Mouse (Mus musculus): ENCODE results near the gene Ank3. TPM values are rescaled to one million over a fixed set of nuclear protein-coding genes. Genes with fewer than 3 reads are reported as not detected.

The Ank3 gene
- polyA plus RNA-seq, 1 experiment: not detected

DNA sequence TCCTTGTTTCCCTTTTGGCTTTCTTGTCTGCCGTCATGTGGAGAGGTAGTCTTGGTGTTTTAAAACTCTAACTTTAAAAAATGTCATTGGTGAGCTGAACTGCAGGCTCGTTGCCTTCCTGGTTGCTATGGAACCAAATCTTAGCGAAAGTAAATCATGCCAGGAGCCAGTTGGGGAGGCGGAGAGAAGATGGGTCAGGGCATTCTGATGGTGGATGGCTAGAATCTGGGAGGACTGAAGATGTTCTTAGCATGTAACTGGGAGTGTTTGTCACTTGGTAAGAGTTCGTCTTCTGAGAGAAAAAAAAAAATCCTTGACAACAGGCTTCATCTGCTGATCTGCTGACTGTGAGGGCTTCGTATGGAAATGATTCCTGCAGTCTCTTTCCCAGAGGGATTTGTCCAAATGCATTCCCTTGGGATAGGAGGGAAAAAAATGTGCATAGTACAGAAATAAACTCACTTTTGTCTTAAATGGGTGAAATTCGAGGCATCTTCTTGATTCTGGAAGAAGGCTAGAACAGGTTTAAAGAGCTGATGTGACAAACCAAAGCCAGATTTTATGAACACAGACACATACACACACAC is 232.3 kb downstream of the Ank3 start:
- no peak for TF ChIP-seq GATA1 (IDR thresholded peaks at IDR 0.05; ENCODE audit: low read length)

DNA sequence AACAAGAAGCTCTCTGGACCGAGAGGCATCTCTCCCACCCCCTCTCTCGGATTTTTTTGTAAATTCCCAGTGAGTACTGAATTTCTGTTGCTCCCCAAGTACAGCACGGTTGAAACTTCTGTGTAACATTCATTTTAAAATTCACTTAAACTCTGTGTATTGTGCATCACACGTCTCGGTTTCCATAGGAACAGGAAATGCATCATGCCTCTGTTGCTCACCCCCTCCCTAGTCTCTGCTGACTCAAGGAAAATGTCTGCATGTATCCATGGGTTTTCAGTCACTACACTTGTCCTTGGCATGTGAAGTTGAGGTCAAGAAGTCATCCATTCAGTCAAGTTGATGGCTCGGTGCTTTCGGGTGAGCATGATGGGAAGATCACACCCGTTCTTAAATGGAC is 234.3 kb downstream of the Ank3 start:
- no peak for TF ChIP-seq GATA1 (IDR thresholded peaks at IDR 0.05; ENCODE audit: low read length)

DNA sequence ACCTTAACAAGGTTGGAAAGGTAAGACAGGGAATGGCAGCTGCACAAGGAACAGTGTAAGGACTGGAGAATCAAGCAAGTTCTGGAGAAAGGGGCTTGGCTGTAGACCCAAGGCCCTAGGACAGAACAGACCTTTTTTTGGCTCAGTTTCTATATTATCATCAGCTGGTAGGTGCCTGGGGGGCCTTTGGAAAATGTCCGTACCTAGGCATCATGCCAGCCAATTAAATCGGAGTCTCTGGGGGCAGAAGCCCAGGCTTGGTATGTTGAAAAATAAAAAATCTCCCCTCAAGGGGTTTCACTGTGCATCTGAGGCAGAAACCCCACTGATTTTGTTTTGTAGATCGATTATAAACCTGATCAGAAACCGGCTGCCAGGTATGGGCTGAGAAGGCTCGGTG is 236.3 kb downstream of the Ank3 start:
- TF ChIP-seq GATA1 (IDR thresholded peaks at IDR 0.05; ENCODE audit: low read length): no peak

DNA sequence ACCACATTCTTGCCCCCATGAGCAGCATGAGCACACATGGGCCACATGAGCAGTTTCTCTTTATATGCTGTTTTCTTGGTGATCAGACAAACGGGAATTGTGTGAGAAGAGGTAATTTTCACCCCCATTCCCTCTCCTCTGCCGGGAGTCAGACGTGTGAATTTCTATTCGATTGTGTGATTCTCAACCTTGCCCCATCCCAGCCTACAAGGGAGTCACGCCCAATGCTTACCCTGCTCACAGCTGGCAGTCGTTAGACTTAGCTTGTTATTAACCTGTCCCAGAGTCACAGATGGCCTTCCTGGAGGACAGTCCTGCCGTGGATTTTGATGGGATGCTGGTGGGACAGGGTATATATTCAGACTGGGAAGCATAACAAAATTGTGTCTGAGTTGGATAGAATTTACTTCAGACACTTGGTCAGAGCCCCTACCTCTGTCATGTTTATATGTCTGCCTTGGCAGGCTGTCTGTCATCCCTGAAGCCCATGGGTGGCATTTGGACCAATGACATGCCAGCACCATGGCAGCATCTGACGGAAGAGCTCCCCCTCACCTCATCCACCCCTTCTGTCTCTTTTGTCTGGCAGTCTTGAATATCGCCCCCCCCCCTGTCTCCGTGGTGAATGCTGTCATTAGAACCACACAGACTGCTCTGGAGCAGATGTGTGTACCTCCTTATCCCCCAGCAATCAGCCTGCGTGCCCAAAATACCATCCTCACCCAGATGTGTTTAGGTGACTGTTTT is 237.5 kb downstream of the Ank3 start:
- TF ChIP-seq GATA1 (IDR thresholded peaks at IDR 0.05; ENCODE audit: low read length): no peak

DNA sequence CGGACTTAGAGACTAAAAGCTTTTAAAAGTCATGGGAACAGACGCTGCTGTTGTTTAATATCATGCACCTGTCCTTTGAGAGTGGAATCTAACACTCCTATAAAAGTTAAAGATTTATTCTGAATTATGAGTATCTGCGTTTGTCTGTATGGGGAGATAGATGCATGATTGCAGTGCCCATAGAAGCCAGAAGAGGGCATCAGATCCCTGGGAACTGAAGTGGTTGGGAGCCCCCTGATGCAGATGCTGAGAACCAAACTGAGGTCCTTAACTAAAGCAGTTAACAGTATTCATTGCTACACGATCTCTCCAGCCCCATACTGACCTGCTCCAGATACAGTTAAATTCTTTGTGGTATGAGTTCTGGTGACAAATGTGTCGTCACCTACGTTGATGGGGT is 240.6 kb downstream of the Ank3 start:
- no peak for TF ChIP-seq GATA1 (IDR thresholded peaks at IDR 0.05; ENCODE audit: low read length)

DNA sequence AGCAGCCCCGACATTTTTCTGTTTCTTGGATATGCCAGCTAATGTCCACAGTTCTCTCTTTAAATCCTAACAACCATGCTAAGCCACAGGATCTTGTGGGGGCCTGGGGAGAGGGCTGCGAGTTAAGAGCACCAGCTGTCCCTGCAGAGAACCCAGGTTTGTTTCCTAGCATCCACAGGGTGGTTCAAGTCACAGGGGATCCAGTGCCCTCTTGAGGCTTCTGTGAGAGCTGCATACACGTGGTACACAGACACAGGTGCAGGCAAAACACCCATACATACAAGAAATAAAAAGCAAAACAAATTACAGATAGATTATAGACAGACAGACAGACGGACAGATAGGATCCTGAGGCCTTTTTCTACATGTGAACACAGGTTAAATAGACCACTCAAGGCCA is 242.0 kb downstream of the Ank3 start:
- TF ChIP-seq GATA1 (IDR thresholded peaks at IDR 0.05; ENCODE audit: low read length): no peak

DNA sequence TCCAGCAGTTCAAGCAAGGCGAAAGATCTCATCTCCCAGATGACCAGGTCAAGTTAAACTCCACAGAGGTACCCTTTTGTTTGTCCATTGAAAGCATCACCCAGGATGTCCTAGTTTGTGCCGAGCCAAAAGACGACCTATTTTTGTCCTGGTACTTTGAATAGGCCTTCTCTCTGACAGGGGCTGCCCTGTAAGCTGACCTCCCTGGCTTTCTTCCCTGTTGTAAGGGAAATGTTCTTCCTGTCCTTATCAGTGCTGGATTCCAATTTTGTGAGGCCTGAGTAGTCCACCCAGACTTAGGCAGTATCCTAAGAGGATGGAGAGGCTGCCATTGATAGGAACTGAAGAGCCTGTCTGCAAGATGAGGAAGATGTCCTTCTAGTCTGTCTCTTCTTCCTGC is 244.9 kb downstream of the Ank3 start:
- TF ChIP-seq GATA1 (IDR thresholded peaks at IDR 0.05; ENCODE audit: low read length): no peak

DNA sequence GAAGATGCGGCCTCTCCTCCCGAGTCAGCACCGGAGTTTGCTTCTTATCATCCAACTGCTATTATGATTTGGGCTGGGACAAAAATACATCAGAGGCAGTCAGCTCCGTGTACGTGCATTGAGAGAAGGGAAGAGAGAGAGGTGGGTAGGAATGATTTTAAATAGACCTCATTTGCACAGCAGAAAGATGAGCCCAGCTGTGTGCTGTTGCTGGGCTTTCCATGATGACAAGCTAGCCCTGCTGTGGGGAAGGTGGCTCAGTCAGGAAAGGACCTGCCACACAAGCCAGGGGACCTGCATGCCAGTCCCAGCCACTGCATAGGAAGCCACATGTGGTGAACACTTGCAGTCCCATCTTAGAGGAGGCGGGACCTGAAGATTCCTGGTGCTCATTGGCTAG is 245.4 kb downstream of the Ank3 start:
- TF ChIP-seq GATA1 (IDR thresholded peaks at IDR 0.05; ENCODE audit: low read length): no peak

DNA sequence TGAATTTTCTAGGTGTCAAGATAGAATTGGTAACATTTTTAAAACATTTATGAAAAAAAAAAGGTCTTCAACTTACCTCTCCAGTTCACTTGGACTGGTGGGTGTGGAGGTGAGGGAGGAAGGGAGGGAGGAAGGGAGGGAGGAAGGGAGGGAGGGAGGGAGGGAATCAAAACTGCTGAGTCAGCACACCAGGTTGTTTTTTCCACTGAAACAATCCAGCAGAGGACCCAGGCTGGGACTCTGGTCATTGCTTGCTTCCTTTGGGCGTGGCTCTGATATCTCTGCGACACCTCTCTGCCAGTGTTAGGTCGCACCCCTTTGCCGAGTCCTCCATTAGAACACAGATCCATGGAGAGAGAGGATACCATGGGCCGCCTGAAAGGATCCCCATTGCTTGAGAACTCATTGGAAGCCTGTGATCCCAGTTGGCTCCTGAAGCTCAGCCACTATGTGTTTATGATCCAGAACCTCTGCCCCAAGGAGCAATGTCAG is 246.8 kb downstream of the Ank3 start:
- TF ChIP-seq GATA1 (IDR thresholded peaks at IDR 0.05; ENCODE audit: low read length): no peak

DNA sequence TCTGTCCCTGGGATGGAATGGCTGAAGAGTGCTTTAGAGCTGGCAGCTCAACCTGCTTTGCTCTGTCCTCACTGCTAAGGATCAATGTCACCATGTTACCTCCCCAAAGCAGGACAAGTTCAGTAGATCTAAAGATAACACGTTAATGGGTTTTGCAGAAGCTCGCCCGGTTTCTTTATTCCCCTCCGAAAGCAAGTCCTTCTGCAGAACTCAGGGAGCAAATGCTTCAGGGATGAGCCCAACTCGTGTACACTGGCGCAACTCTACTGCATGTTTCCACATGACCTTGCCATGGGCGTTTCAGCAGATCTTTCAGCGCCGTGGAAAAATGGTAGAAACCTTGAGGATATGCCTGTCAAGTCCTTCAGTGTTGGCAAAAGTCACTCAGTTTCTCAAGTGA is 247.4 kb downstream of the Ank3 start:
- TF ChIP-seq GATA1 (IDR thresholded peaks at IDR 0.05; ENCODE audit: low read length): no peak

DNA sequence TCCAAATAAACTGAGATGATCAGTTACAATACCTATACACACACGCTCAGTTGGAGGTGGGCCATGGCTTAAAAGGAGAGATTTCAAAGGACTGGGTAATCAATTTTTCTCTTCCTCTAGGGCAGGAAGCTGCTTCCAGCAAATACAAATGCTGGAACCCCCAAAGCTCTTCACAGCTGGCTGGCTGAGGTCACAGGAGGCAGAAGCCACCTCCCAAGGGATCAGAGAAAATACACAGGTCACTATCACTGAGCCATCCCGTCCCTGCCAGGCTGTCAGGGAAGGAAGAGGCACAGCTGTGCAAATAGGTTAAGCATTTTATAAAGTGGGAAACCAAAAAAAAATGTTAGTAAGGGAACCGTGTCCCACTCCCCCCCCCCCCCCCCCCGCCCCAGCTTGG is 251.5 kb downstream of the Ank3 start:
- no peak for TF ChIP-seq GATA1 (IDR thresholded peaks at IDR 0.05; ENCODE audit: low read length)

DNA sequence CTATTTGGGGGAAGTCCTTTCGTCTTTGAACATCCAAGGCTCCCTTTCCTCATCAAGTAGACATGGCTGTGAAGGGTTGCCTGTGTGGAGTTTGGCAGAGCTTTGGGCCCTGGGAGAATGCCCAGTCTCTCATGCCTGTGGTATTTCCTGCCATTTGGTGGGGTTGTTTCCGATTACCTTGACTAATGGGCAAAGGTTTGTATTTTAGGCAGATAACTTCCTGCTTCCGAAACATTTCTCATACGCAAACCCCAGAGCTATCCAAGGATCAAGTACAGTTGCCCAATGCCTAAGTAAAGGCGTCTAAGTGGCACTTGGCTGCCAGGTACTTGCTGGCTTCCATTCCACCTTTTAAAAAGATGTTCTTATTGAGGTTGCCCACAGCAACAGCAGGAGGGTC is 254.1 kb downstream of the Ank3 start:
- no peak for TF ChIP-seq GATA1 (IDR thresholded peaks at IDR 0.05; ENCODE audit: low read length)

DNA sequence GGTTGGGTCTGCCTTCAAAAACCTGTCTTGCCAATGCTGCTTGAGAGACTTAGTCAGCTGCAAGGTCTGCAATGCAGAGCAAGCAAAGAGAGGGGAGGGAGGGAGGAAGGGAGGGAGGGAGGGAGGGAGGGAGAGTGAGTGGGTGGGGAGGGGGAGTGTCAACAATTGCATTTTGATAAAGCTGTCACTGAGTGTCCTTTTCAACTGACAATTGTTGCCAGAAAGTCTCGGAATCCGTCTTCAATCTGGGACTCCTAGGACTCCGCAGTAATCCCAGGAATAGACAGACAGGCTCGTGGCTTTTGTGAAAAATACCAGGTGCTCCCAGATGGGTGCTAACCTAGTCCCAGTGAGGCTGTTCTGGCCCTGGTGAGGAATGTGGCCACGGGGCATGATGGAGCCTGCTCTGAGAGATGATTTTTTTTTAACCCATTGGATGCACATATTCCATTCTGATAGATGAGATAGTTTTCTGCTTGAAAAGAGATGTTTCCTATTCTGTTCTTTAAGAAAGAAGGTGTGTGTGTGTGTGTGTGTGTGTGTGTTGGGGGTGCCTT is 254.6 kb downstream of the Ank3 start:
- no peak for TF ChIP-seq GATA1 (IDR thresholded peaks at IDR 0.05; ENCODE audit: low read length)

DNA sequence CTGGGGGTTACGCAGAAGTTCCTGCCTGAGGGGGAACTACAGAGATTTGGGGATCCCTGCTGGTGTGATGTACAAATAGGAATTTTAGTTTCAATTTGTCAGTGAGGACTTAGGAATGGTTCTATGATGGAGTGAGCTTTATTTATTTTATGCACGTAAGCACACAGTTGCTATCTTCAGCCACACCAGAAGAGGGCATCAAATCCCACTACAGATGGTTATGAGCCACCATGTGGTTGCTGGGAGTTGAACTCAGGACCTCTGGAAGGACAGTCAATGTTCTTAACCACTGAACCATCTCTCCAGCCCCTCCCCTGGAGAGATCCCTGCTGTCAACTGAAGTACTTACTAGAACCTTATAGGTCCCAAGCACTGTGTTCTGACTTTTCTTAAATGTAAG is 255.6 kb downstream of the Ank3 start:
- TF ChIP-seq GATA1 (IDR thresholded peaks at IDR 0.05; ENCODE audit: low read length): no peak

DNA sequence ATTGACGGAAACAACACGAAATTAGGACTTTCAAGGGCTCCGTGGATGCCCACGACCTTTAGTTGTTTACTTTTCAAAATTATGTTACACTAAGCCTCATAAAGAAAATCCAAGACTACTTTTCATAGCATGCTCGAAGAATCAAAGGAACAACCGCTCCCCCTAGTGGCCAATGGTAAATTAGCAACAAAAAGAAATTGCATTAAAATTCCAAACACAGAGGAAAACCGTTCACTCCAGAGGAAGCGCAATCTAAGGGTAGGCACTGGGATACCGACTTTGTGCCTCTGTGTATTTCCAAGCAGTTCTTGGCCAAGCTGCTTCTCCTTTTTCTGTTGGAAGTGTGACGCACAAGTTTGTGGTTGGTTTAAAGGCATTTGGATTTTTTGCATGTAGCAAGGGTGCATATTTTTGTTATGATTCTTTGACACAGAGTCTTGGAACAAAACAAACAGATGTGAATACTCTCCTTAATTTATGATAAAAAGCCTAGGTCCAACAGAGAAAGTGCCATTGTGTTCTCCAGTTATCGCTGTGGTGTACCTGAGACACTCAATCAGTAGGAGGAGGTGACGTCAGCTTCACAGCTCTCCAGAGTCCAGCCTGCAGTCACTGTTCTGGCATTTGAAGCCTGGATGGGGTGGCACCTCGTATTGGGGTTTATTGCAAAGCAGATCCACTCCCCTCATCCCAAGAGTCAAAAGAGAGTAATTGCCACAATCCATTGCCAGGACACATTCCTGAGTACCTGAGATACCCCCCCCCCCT is 256.5 kb downstream of the Ank3 start:
- no peak for TF ChIP-seq GATA1 (IDR thresholded peaks at IDR 0.05; ENCODE audit: low read length)

DNA sequence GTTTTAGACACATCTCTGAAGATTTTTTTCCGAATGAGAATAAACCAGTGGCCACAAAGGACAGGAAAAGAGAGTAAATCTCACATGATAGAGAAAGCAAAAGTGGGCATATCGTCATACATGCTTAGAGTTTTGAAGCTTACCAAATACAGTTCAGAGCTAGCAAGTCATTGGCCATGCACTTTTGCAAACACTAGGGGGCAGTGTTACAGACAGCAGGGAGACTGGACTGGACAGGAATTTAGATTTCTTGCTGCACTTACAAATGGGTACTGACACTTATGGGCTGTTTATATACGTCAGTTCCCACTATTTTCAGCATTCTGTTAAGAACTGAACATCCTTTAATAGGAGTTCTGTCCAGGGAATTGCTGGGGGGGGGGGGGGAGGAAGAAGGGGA is 257.7 kb downstream of the Ank3 start:
- no peak for TF ChIP-seq GATA1 (IDR thresholded peaks at IDR 0.05; ENCODE audit: low read length)

Measured in G1E-ER4 (cell line).